Mouse (Mus musculus) liver, postnatal 0 days (tissue): Measurements from ENCODE around the gene Sept11. TPM values are rescaled to one million over a fixed set of nuclear protein-coding genes. Genes with fewer than 3 reads are reported as not detected.
A peak's percentile ranks its signal among the peaks of the same experiment; 100 is the strongest.

Experiments used
- ATAC-seq: fragments of 200-750 bp; cut with Nextera tagmentation; 2 replicates; pipeline ENCODE4 v1.8.0; 2017; ENCODE audit warnings: mild to moderate bottlenecking, moderate library complexity
- DNase-seq: peaks from one replicate; pipeline ENCODE4 v3.0.0-alpha.2; 2016
- H3K27ac ChIP-seq: fragments of 300-500 bp; sonication (generic); 2 replicates; pipeline ENCODE4 v1.5.1; 2014; ENCODE audit warnings: antibody characterized with exemption, moderate library complexity, mild to moderate bottlenecking, low read depth
- H3K27me3 ChIP-seq: fragments of 300-500 bp; sonication (generic); 2 replicates; pipeline ENCODE4 v1.6.1; 2014; ENCODE audit warnings: low read length, control low read depth, mixed read lengths; ENCODE audit not compliant: insufficient read depth
- H3K36me3 ChIP-seq: fragments of 300-500 bp; sonication (generic); replicated peaks from 2 replicates; pipeline ENCODE4 v1.6.1; 2014; ENCODE audit warnings: mild to moderate bottlenecking, control low read depth, low read length, moderate library complexity, mixed read lengths; ENCODE audit not compliant: insufficient read depth
- H3K4me1 ChIP-seq: fragments of 300-500 bp; sonication (generic); 2 replicates; pipeline ENCODE4 v1.6.1; 2014; ENCODE audit warnings: antibody characterized with exemption, mild to moderate bottlenecking, control low read depth; ENCODE audit not compliant: insufficient read depth
- H3K4me2 ChIP-seq: fragments of 300-500 bp; sonication (generic); 2 replicates; pipeline ENCODE4 v1.6.1; 2014; ENCODE audit warnings: low read depth, mild to moderate bottlenecking, low read length, moderate library complexity, mixed read lengths
- H3K4me3 ChIP-seq: fragments of 300-500 bp; sonication (generic); 2 replicates; pipeline ENCODE4 v1.5.1; 2014; ENCODE audit warnings: low read depth, low read length
- H3K9ac ChIP-seq: fragments of 300-500 bp; sonication (generic); replicated peaks from 2 replicates; pipeline ENCODE4 v1.6.1; 2014; ENCODE audit warnings: mild to moderate bottlenecking, moderate library complexity
- H3K9me3 ChIP-seq: fragments of 300-500 bp; sonication (generic); 2 replicates; pipeline ENCODE4 v1.6.1; 2016; ENCODE audit warnings: mild to moderate bottlenecking, control low read depth, low read length, mixed read lengths
- CTCF ChIP-seq: sonication (generic); IDR thresholded peaks from 2 replicates; pipeline ENCODE4 v1.5.1; 2016; ENCODE audit warnings: antibody characterized with exemption, low read depth
- EP300 ChIP-seq: IDR thresholded peaks from 2 replicates; pipeline ENCODE4 v1.6.1; 2016; ENCODE audit warnings: antibody characterized with exemption, low read depth, mild to moderate bottlenecking
- WGBS: fragments of 180-500 bp; shearing (Covaris S2); extraction: QIAGEN DNeasy Blood & Tissue Kit; methylation state at CpG from one replicate; pipeline ENCODE4 v1.1.7; 2014; ENCODE audit not compliant: insufficient replicate concordance; 5-methylcytosine and 5-hydroxymethylcytosine counted together
- polyA plus RNA-seq: library from polyadenylated mRNA; unstranded; fragments of >200 nt; fragmentation: Nextera tagmentation; extraction: Ambion mirVana; gene quantifications from 2 replicates; pipeline ENCODE4 v1.2.1, GENCODE M21; 2015

Gene Sept11
- polyA plus RNA-seq, 1 experiment from 2014 or later, result 12.2 TPM

DNA sequence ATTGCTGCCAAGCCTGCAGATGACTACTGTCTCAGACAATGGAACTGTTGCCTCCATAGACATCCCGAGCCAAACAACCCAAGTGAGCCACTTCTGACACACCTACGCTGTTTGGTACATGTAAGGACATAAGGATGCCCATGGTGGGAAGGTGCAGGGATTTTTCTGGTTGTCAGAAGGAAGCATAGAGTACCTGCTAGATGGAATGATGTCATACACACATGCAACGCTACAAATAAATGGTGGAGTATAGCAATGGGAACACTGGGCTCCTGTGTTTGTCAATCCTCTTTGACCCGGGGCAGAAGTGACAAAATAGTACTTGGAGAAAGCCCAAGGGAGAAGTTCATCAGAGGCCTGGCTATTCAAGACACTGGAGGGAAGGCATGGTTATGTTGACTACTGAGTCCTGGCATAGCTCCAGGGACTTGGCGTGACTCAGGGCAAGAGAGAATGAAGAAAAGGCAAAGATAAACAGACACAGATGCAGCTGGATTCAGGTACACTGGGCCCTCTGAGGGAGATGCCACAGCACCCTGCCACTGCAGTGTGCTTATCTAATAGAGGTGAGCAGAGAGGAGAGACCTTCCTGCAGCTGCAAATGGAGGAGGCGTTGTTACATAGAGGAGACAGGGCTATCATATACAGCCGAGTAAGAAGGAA lies 15.4 kb upstream of the Sept11 start:
- H3K4me2 ChIP-seq, result no peak overlapping the region
- no peaks in the 10 kb centered on the region for H3K4me1 ChIP-seq
- 69% methylated on average over 7 of the region's 7 CpGs for WGBS
- H3K27ac ChIP-seq, result no peak overlapping the region
- TF ChIP-seq CTCF (no peak), EP300 (no peak)
- ATAC-seq, result no peak
- DNase-seq, result no peak
- no peaks in the 10 kb centered on the region for H3K27me3 ChIP-seq
- no peak overlapping the region for H3K4me3 ChIP-seq
- H3K36me3 ChIP-seq, result no peaks in the 10 kb centered on the region
- H3K9ac ChIP-seq, result no peak overlapping the region
- H3K9me3 ChIP-seq, result no peaks in the 10 kb centered on the region

DNA sequence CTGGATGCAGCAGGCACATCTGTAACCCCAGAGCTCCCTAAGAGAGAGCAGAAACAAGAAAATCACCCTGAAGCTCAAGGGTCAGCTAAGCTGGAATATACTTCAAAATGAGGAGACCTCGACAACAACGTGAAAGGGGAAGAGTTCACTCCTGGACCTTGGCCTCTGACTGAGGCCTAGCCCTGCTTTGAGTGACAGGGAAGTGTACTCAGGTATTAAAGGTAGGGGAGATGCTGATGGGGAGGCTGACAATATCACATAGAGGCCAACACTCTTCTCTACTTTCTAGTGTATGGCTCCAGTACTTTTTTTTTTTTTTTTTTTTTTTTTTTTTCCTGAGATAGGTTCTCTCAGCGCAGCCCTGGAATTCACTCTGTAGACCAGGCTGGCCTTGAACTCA lies 13.6 kb upstream of the Sept11 start:
- WGBS, result 76% methylated on average over 3 of the region's 3 CpGs
- no peak for DNase-seq
- H3K9me3 ChIP-seq, result no peaks in the 10 kb centered on the region
- no peaks in the 10 kb centered on the region for H3K4me1 ChIP-seq
- no peaks in the 10 kb centered on the region for H3K36me3 ChIP-seq
- H3K27ac ChIP-seq, result no peak overlapping the region
- no peak overlapping the region for H3K4me2 ChIP-seq
- no peak for ATAC-seq
- TF ChIP-seq CTCF, result no peak
- no peak for TF ChIP-seq EP300
- no peak overlapping the region for H3K4me3 ChIP-seq
- H3K9ac ChIP-seq, result no peak overlapping the region
- no peaks in the 10 kb centered on the region for H3K27me3 ChIP-seq

GRCm38 (mm10) chr5:93085015-93085598 lies 8.1 kb upstream of the Sept11 start:
- ATAC-seq (no peak), DNase-seq (no peak)
- H3K4me2 ChIP-seq, result no peak overlapping the region
- no peak overlapping the region for H3K4me3 ChIP-seq
- H3K27me3 ChIP-seq, result no peaks in the 10 kb centered on the region
- 58% methylated on average over 4 of the region's 4 CpGs for WGBS
- no peak overlapping the region for H3K9ac ChIP-seq
- no peaks in the 10 kb centered on the region for H3K4me1 ChIP-seq
- no peaks in the 10 kb centered on the region for H3K9me3 ChIP-seq
- TF ChIP-seq EP300 (no peak), CTCF (no peak)
- H3K27ac ChIP-seq, result no peak overlapping the region
- H3K36me3 ChIP-seq, result no peaks in the 10 kb centered on the region

DNA sequence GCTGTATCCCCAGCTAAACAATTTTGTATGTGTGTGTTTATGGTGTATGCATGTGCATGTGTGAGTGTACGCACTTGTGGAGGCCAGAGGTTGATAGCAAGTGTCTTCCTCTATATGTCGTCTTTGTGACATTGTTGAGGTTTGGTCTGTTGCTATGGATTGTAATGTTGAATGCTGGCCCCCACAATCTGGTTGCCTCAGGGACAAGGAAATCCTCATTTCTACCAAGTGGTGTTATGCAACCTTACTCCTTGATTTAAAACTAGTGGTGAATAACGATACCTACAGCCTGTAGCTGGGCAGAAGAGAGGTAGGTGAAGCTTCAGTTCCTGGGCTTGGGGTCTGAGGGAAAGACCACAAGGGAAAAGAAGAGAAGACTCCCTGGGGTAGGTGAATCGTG lies 7.3 kb upstream of the Sept11 start:
- no peaks in the 10 kb centered on the region for H3K36me3 ChIP-seq
- TF ChIP-seq CTCF (no peak), EP300 (no peak)
- H3K27me3 ChIP-seq, result no peaks in the 10 kb centered on the region
- no peaks in the 10 kb centered on the region for H3K4me1 ChIP-seq
- DNase-seq (no peak), ATAC-seq (no peak)
- WGBS, result 67% methylated on average over 4 of the region's 4 CpGs
- H3K27ac ChIP-seq, result no peak overlapping the region
- no peak overlapping the region for H3K4me2 ChIP-seq
- no peak overlapping the region for H3K9ac ChIP-seq
- no peaks in the 10 kb centered on the region for H3K9me3 ChIP-seq
- no peak overlapping the region for H3K4me3 ChIP-seq

GRCm38 (mm10) chr5:93091266-93091665 lies 2.0 kb upstream of the Sept11 start:
- Histone ChIP-seq H3K27ac (no peak overlapping the region), H3K4me2 (no peak overlapping the region), H3K9me3 (no peaks in the 10 kb centered on the region), H3K9ac (no peak overlapping the region), H3K27me3 (no peaks in the 10 kb centered on the region), H3K36me3 (no peaks in the 10 kb centered on the region), H3K4me1 (peaks cover 20% of the 10 kb centered on the region), H3K4me3 (no peak overlapping the region)
- ATAC-seq (no peak), DNase-seq (no peak)
- WGBS, result 66% methylated on average over 3 of the region's 3 CpGs
- TF ChIP-seq CTCF, result no peak
- no peak for TF ChIP-seq EP300

GRCm38 (mm10) chr5:93092147-93092781 lies 973 bp upstream of the Sept11 start:
- Histone ChIP-seq H3K9me3 (no peaks in the 10 kb centered on the region), H3K27ac (no peak overlapping the region), H3K36me3 (no peaks in the 10 kb centered on the region), H3K27me3 (no peaks in the 10 kb centered on the region), H3K4me2 (peak overlapping the region; percentile 83), H3K4me3 (peak overlapping the region; percentile 79), H3K4me1 (peaks cover 24% of the 10 kb centered on the region), H3K9ac (peak overlapping the region; percentile 76)
- DNase-seq, result peak; percentile 51
- ATAC-seq, result peak; percentile 19
- 6% methylated on average over 28 of the region's 28 CpGs for WGBS
- no peak for TF ChIP-seq CTCF
- no peak for TF ChIP-seq EP300
